Mouse (Mus musculus) brain, embryonic 14.5 days (tissue): ENCODE data around the gene 2610301B20Rik.

Experiments used
- CTCF ChIP-seq: fragments of 200-500 bp; IDR thresholded peaks from 2 replicates; pipeline ENCODE4 v1.5.1; 2012; ENCODE audit warnings: inconsistent platforms, mild to moderate bottlenecking, moderate library complexity, borderline replicate concordance; ENCODE audit not compliant: insufficient read depth, insufficient read length; ENCODE audit errors: extremely low read depth
- POLR2A ChIP-seq: fragments of 200-500 bp; IDR thresholded peaks from 2 replicates; pipeline ENCODE4 v1.6.1; 2012; ENCODE audit warnings: mild to moderate bottlenecking, inconsistent platforms, borderline replicate concordance; ENCODE audit not compliant: poor library complexity, insufficient read depth, insufficient read length, severe bottlenecking; ENCODE audit errors: extremely low read depth

DNA sequence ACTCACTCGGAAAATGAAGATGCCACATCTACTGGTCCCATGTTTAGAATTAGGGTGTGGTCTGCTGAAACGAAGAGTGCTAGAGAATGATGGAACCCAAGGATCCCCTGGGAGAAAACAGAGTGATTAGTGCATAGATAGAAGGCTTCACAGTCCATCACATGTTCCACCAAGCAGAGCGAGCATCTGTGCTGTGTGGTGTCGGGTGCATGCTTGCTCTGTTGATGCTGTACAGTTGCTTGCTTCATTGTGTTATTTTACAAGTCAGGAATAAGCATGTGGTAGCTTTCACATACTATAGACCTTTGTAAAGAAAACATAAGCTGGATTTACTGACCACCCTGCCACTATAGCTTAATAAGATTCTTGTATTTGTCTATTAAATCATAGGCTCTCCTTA, 22.0 kb downstream of the 2610301B20Rik start:
- TF ChIP-seq POLR2A (no peak), CTCF (no peak)
